Mouse (Mus musculus) liver, adult 2 months (tissue): ENCODE data around the gene Nfe2. TPM values are rescaled to one million over a fixed set of nuclear protein-coding genes. Genes with fewer than 3 reads are reported as not detected.

Experiments used
- DNase-seq: peaks from one replicate; pipeline ENCODE4 v3.0.0-alpha.2; 2011; ENCODE audit warnings: low read depth, low spot score; ENCODE audit errors: extremely low read depth
- H3K27ac ChIP-seq: fragments of 200-500 bp; replicated peaks from 2 replicates; pipeline ENCODE4 v1.5.1; 2012; ENCODE audit warnings: low read depth, mild to moderate bottlenecking, control low read depth, inconsistent platforms, low read length; ENCODE audit not compliant: insufficient read depth
- H3K27me3 ChIP-seq: fragments of 200-500 bp; 2 replicates; pipeline ENCODE4 v1.6.1; 2012; ENCODE audit warnings: mild to moderate bottlenecking, moderate library complexity, low read length, inconsistent platforms; ENCODE audit not compliant: control insufficient read depth, insufficient read depth
- H3K36me3 ChIP-seq: fragments of 200-500 bp; 2 replicates; pipeline ENCODE4 v1.6.1; 2012; ENCODE audit warnings: low read length, inconsistent platforms; ENCODE audit not compliant: control insufficient read depth, insufficient read depth
- H3K4me1 ChIP-seq: fragments of 200-500 bp; 2 replicates; pipeline ENCODE4 v1.6.1; 2011; ENCODE audit warnings: low read length; ENCODE audit not compliant: control insufficient read depth, insufficient read depth
- H3K4me3 ChIP-seq: fragments of 200-500 bp; 2 replicates; pipeline ENCODE4 v1.5.1; 2011; ENCODE audit warnings: low read depth, mild to moderate bottlenecking, control low read depth, low read length, moderate library complexity; ENCODE audit not compliant: insufficient read depth
- H3K79me2 ChIP-seq: fragments of 200-500 bp; 2 replicates; pipeline ENCODE4 v1.6.1; 2012; ENCODE audit warnings: inconsistent platforms, mild to moderate bottlenecking, low read length, moderate library complexity; ENCODE audit not compliant: control insufficient read depth, insufficient read depth
- H3K9ac ChIP-seq: fragments of 200-500 bp; 2 replicates; pipeline ENCODE4 v1.6.1; 2012; ENCODE audit warnings: low read depth, mild to moderate bottlenecking, control low read depth, inconsistent platforms, low read length
- CTCF ChIP-seq: fragments of 200-500 bp; IDR thresholded peaks from 2 replicates; pipeline ENCODE4 v1.5.1; 2011; ENCODE audit warnings: low read depth, low read length, control low read depth
- POLR2A ChIP-seq: fragments of 200-500 bp; IDR thresholded peaks from 2 replicates; pipeline ENCODE4 v1.6.1; 2011; ENCODE audit warnings: low read length, control low read depth; ENCODE audit not compliant: insufficient read depth; ENCODE audit errors: extremely low read depth
- WGBS: fragments of 180-500 bp; shearing (Covaris S2); methylation state at CpG from one replicate; pipeline ENCODE4 v1.1.7; 2018; 5-methylcytosine and 5-hydroxymethylcytosine counted together
- polyA plus RNA-seq: library from polyadenylated mRNA; depleted of rRNA; stranded (reverse); fragments of >200 nt; gene quantifications from 2 replicates; pipeline ENCODE4 v1.2.3, GENCODE M21; 2012
- total RNA-seq: library from RNA; depleted of rRNA; stranded (reverse); fragments of >200 nt; gene quantifications from 2 replicates; pipeline ENCODE4 v1.2.3, GENCODE M21; 2014

The Nfe2 gene
- total and polyA plus RNA-seq, 2 experiments: 0.74 to 4.9 TPM

DNA sequence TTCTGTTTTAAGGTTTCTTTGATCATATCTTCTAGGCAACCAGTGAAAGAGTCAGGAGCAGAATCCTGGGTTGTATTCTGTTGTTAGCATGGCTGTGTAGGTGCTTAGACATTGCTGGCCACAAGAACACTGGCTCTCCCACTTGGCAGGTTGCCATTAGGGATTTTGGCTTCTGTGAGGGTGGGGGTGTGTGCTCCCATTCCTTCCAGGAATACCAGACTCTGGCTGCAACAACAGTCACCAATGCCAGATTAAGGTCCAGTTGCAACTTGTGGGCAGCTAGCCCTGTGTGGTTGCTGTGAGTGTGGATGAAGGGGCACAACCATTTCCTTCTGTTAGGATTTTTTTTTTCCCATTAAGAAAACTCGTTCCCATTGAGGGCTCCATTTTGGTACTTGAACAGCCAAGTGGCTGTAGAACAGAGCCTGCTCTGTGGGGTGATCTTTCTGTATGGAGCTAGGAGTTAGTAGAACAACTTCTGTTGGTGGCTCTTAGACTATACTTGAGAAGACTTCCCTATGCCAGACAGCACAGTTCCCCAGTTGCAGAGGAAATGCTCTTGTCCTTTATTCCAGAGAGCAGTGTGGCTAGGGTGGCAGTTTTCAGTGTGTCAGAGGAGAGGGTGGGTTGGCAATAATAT is 27.7 kb upstream of the Nfe2 start:
- Histone ChIP-seq H3K27me3 (no peaks in the 10 kb centered on the region), H3K9ac (peak overlapping the region; percentile 29; the same call in 1 of the 2 replicates), H3K27ac (peak overlapping the region; percentile 90), H3K79me2 (peaks cover 8% of the 10 kb centered on the region; the same call in 1 of the 2 replicates), H3K4me3 (no peak overlapping the region), H3K36me3 (peaks cover 13% of the 10 kb centered on the region), H3K4me1 (peaks cover 21% of the 10 kb centered on the region)
- DNase-seq: peak; percentile 96
- TF ChIP-seq POLR2A: no peak
- TF ChIP-seq CTCF: no peak
- WGBS: 5% methylated on average over 1 of the region's 1 CpGs

DNA sequence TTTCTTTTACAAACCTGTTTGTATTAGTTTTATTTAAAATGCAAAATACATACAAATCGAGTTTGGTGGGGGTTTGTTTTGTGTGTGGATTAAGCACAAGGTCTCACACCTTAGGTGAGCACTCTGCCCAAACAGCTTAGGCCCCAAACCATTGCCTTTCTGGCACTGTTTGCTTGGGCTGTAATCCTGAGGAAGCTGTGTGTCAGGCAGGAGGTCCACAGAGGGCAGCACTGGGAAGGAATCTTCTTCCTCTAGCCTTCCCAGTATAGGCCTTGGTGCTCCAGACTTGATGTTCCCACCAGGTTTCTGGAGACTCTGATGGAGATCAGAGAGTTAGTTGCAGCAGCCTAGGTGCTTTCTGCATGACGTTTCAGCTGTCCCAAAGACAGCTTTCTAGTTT is 26.4 kb upstream of the Nfe2 start:
- 17% methylated on average over 2 of the region's 2 CpGs for WGBS
- H3K79me2 ChIP-seq: peaks cover 8% of the 10 kb centered on the region; the same call in 1 of the 2 replicates
- H3K27ac ChIP-seq: peak overlapping the region; percentile 90
- no peak overlapping the region for H3K4me3 ChIP-seq
- H3K27me3 ChIP-seq: no peaks in the 10 kb centered on the region
- no peak for DNase-seq
- no peak for TF ChIP-seq POLR2A
- peak; percentile 54; the same call in 1 of the 2 replicates for TF ChIP-seq CTCF
- H3K9ac ChIP-seq: peak overlapping the region; percentile 21
- H3K4me1 ChIP-seq: peaks cover 28% of the 10 kb centered on the region
- H3K36me3 ChIP-seq: peaks cover 5% of the 10 kb centered on the region; the same call in 1 of the 2 replicates

DNA sequence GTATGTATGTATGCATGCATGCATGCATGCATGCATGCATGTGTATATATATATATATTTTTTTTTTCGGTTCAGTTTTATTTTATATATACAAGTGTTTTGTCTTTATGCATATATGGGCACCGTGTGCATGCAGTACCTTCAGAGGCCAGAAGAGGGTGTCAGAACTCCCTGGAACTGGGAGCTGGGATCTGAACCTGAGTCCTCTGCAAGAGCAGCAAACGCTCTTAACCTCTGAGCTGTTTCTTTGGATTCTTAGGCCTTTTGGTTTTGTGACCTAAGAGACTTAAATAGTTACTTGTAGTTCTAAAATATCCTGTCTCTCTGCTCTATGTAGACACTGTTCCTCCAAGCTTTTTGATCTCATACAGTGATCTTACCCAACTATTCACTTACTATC is 25.9 kb upstream of the Nfe2 start:
- DNase-seq: peak; percentile 69
- H3K27ac ChIP-seq: no peak overlapping the region
- TF ChIP-seq CTCF (peak; percentile 75), POLR2A (no peak)
- H3K9ac ChIP-seq: no peak overlapping the region
- no peaks in the 10 kb centered on the region for H3K36me3 ChIP-seq
- peaks cover 11% of the 10 kb centered on the region; the same call in 1 of the 2 replicates for H3K79me2 ChIP-seq
- H3K27me3 ChIP-seq: no peaks in the 10 kb centered on the region
- H3K4me1 ChIP-seq: peaks cover 28% of the 10 kb centered on the region
- no peak overlapping the region for H3K4me3 ChIP-seq
- 58% methylated on average over 3 of the region's 3 CpGs for WGBS

DNA sequence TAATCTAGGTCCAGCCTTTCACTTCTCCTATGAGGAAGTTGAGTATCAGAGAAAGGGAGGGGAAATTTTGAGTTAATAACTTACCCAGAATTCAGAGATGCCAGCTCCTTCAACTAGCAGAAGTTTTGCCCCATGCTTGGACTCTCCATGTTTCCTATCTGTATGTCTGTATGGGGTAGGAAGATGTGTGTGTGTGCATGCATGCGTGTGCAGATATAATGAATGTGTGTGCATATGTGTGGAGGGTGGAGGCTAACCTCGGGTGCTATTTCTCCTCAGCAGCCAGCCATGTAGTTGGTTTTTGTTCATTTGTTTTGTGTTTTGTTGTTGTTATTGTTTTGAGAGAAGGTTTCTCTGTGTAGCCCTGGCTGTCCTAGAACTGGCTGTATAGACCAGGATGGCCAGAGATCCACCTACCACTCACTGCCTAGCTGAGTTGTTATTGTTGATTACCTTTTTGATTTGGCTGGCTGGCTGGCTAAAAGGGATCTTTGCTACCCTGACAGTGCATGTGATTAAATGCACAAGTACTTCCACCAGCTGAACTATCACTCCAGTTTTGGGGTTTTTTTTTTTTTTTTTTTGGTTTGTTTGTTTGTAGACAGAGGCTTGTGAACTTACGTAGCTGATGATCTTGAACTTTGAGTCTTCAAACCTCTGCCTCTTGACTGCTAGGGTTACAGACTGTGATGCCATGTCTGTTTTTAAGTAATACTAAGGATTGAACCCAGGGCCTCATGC is 23.4 kb upstream of the Nfe2 start:
- peaks cover 35% of the 10 kb centered on the region for H3K4me1 ChIP-seq
- WGBS: 23% methylated on average over 3 of the region's 3 CpGs
- TF ChIP-seq CTCF (no peak), POLR2A (no peak)

DNA sequence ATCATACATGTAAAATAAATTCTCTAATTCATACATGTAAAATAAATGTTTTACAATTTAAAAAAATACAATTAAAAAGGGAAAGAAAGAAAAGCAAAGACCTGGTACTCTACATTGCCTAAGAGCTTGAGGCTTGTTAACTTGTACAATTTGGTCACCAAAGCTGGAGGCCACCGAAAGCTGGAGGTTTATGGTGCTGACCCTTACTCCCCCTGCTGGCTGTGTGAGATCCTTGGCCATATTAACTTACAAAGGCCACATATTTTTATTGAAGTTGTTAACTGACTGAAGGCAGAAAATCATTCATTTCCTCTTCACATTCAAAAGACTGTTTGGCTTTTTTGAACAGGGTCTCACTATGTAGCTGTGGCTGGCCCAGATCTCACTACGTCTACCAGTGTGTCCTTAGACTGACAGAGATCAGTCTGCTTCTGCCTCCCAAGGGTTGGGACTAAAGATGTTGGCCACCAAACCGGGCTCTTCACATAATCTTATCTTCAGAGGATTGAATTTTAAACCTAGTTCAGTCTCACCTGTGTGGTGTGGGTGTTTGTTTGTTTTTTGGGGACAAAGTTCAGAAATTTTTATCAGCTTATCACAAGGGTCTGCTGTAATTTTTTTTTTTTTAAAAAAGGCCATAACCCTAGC is 22.7 kb upstream of the Nfe2 start:
- peaks cover 32% of the 10 kb centered on the region for H3K4me1 ChIP-seq
- peak; percentile 55; the same call in 1 of the 2 replicates for TF ChIP-seq CTCF
- TF ChIP-seq POLR2A: no peak
- H3K27ac ChIP-seq: peak overlapping the region; percentile 83
- H3K9ac ChIP-seq: peak overlapping the region; percentile 44
- H3K4me3 ChIP-seq: no peak overlapping the region
- 13% methylated on average over 3 of the region's 3 CpGs for WGBS
- peaks cover 21% of the 10 kb centered on the region; the same call in 1 of the 2 replicates for H3K79me2 ChIP-seq
- no peaks in the 10 kb centered on the region for H3K36me3 ChIP-seq
- H3K27me3 ChIP-seq: no peaks in the 10 kb centered on the region
- peak; percentile 95 for DNase-seq

More for the DNA sequence above, 23.4 kb upstream of the Nfe2 start:
- Histone ChIP-seq H3K79me2 (peaks cover 21% of the 10 kb centered on the region; the same call in 1 of the 2 replicates), H3K27ac (peak overlapping the region; percentile 91), H3K36me3 (no peaks in the 10 kb centered on the region), H3K27me3 (no peaks in the 10 kb centered on the region), H3K9ac (peak overlapping the region; percentile 77), H3K4me3 (no peak overlapping the region)
- DNase-seq: peak; percentile 96
